Mouse (Mus musculus): ENCODE data around the gene Exoc2. TPM values are rescaled to one million over a fixed set of nuclear protein-coding genes. Genes with fewer than 3 reads are reported as not detected.
A peak's percentile ranks its signal among the peaks of the same experiment; 100 is the strongest.

Gene Exoc2
- total RNA-seq, 2 experiments from 2014 or later, result 40.5 to 40.9 TPM

GRCm38 (mm10) chr13:30974247-30974630 is 346 bp upstream of the Exoc2 start:
- no peak for DNase-seq (ENCODE audit: low spot score in 2 of 2)

DNA sequence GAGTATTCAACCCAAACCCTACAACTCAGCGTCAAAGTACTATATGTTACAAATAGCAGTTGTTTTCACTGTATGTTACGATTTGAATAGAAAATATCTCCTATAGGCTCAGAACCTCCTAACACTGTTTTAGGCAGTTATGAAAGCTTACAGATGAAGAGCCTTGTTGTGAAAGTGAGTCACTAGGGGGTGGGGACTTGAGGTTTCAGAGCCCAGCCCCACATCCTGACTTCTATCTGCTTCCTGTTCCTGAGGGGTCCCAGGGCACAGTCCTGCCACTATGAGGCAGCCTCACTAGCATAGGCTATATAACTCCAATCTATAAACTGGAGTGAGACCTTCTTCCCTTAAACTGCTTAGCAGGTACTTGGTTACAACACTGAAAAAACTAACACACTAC is 1.8 kb downstream of the Exoc2 start:
- DNase-seq (ENCODE audit: low spot score in 2 of 2), result no peak

DNA sequence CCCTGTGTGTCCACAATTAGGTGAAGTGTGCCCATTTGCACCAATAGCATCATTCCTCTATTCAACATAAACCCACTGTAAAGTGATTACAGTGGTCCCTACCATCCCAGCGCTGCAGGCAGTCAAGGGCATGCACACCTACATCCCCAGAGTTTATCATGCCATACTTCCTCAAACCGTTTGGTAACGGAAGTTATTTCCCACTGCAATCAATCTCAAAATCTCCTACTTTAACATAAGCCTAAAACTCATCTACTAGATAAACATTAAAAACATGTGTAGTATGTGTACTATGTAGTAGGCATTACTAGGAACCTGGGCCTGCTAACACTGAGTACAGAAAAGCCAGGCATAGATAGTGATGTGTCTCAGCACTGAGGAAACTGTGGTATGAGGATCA is 2.8 kb downstream of the Exoc2 start:
- DNase-seq (ENCODE audit: low spot score in 2 of 2), result no peak

- no peak for DNase-seq (ENCODE audit: low spot score in 2 of 2)
Measured at GRCm38 (mm10) chr13:30968311-30968710, 5.6 kb downstream of the Exoc2 start.

DNA sequence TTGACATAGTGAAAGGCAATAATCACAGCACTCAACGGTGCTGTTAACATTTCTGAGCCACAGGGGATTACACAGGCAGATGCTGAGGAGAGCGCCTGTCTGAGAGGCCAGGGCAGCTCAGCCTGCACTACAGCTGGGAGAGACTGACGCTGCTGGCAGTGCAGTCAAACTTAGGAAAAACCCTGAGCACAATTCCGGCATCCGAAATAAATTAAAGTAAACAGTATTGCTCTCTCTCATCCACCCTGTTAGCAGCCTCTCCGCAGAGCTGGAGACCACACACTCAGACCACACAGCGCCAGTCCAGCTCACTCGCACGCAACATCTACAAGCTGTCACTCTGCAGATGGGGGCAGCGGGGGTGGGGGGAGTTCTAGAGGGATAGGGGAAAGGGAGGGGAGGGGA is 7.4 kb downstream of the Exoc2 start:
- DNase-seq (ENCODE audit: low spot score in 2 of 2), result no peak

GRCm38 (mm10) chr13:30961932-30962331 is 12.0 kb downstream of the Exoc2 start:
- no peak for DNase-seq (ENCODE audit: low spot score in 2 of 2)

- DNase-seq (ENCODE audit: low spot score in 2 of 2), result no peak
Measured at GRCm38 (mm10) chr13:30960714-30961113, 13.2 kb downstream of the Exoc2 start.

- DNase-seq (ENCODE audit: low spot score in 2 of 2), result no peak
Measured at GRCm38 (mm10) chr13:30953580-30953979, 20.3 kb downstream of the Exoc2 start.

- DNase-seq (ENCODE audit: low spot score in 2 of 2), result no peak
Measured at GRCm38 (mm10) chr13:30952044-30952443, 21.8 kb downstream of the Exoc2 start.

DNA sequence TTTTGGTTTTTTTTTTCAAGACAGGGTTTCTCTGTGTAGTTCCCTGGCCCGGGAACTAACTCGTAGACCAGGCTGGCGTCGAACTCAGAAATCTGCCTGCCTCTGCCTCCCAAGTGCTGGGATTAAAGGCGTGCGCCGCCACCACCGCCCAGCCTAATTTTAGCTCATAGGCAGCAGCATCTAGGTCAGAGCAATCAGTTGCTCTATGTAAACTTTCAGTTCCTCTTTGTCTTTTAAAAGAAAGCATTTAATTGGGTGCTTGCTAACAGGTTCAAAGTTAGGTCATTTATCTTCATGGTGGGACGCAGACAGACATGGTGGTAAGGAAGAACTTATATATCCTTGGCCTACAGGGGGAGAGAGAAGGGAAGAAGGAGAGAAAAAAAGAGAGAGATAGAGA is 24.7 kb downstream of the Exoc2 start:
- DNase-seq (ENCODE audit: low spot score in 2 of 2), result no peak

DNA sequence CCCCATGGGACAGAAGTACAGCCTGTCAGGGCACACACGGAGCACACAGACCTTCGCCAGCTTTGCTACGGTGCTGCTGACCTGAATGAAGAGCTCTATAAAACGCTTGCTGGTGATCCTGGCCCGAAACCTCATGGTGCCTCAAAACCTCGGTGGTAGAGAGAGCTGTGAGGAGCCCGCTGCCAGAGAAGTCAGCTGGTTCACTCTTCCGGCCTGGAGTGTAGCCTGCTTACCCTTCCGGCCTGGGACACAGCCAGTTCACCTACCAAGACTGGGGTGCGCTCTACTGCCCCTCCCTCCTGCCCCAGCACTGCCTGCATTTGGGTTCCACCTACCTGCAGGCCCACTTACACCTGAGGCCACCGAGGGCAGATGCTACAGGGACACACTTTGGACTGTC is 26.4 kb downstream of the Exoc2 start, which contains the start of gene Hus1b:
Hus1b (minus strand) TSS at position 220 of the 400 bp plus-strand sequence.
- DNase-seq (ENCODE audit: low spot score in 2 of 2), result no peak

- DNase-seq (ENCODE audit: low spot score in 2 of 2), result no peak
Measured at GRCm38 (mm10) chr13:30947129-30947528, 26.8 kb downstream of the Exoc2 start.

DNA sequence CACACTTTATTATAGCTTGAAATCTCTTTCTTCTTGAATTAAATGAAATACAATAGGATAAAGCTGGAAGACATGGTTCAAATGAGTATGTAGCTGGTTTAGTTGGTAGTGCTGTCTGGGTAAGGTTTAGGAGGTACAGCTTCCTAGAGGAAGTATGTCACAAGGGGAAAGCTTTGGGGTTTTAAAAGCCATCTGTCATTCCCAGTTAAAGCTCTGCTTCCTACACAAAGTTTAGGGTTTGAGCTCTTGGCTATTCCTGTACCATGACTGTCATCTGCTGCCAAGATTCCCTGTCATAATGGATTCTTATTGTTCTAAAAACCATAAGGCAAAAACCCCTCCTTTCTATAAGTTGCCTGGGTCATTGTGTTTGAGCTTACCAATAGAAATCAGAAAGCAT is 28.1 kb downstream of the Exoc2 start:
- no peak for DNase-seq (ENCODE audit: low spot score in 2 of 2)

GRCm38 (mm10) chr13:30932972-30933371 is 40.9 kb downstream of the Exoc2 start:
- DNase-seq (ENCODE audit: low spot score in 2 of 2), result no peak

DNA sequence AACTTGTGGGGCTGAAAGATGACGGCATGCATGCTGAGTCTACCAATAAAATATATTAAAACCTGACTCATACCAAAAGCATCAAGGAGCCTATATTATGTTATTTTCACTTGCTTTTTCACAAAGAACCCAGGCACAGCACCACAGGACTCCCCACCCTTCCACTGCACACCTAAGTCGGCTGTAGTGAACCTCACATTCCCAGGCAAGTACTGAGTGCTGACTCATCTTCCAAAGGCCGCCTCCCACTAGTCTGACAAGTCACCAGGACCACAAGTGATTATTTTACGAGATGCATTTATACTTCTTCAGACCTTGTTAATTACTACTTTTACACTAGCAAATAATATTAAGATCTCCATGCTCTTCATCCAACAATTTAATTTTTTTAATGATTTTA is 42.3 kb downstream of the Exoc2 start:
- no peak for DNase-seq (ENCODE audit: low spot score in 2 of 2)

DNA sequence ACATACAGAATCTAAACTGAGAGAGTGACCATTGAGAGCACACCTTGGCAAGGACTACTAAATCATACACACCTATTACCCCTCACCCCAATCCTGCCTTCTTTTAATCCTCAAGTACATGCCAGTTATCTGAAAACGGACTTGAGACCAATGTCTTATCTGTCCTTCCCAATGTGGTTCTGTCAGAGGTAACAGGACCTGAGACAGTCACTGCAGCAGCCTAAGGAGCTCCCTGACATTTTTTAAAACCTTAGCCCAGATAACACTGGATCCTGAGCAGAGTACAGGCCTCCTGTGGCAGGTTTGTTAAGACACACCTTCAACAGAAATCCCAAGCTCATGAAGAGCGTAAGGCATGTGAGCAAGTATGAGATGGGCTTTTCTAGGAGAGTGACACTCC is 44.8 kb downstream of the Exoc2 start:
- no peak for DNase-seq (ENCODE audit: low spot score in 2 of 2)

DNA sequence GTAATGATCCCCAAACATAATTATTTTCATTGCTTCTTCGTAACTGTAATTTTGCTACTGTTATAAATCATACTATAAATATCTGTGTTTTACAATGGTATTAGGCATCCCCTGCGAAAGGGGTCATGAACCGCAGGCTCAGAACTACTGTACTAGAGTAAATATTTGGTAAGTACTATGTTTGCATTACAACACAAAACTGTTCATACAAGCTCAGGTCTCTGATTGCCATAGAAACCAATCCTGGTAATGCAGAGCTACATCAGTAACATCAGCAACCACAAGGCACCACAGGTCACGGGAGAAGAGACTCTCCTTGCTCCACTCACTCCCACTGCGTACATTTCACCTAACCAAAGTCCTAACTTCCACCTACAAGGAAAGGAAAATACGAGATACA is 49.6 kb downstream of the Exoc2 start:
- DNase-seq (ENCODE audit: low spot score in 2 of 2), result no peak

GRCm38 (mm10) chr13:30921914-30922313 is 52.0 kb downstream of the Exoc2 start:
- no peak for DNase-seq (ENCODE audit: low spot score in 2 of 2)

DNA sequence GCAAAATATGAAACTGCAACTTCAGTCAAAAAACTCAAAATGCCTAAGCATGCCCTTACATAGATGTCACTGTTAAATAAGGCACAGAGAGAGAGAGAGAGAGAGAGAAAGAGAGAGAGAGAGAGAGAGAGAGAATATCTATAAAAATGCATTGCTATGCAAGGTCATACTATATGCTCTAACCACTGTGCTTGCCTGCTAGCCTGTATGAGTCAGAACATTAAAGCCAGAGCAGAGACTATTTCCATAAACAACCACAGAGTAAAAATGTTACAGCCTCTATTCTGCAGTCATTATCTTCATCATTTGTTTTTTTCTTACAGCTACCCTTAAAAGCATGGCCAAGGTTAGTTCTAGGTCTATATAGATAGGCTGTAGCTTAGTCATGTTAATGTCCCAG is 60.1 kb downstream of the Exoc2 start:
- DNase-seq (ENCODE audit: low spot score in 2 of 2), result no peak

DNA sequence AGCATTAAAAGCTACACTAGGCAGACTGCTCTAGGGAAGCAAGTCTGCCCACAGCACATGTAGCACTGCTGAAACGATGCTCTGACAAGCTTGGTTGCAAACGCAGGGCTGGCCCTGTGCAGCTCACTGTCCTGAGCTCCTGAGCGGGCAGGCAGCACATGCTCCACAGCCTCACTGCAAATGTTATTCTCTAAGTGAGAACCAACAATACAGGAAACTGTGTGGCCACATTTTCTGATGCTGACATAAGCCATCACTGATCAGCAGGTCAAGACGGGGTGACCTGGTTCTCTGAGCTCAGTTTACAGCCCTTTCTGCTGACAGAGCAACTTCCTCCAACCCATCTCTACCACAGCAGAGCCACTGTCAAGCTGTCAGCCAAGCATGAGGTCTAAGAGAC is 60.9 kb downstream of the Exoc2 start:
- peak in 1 of 2 experiments; percentile 12 for DNase-seq (ENCODE audit: low spot score in 2 of 2)

- no peak for DNase-seq (ENCODE audit: low spot score in 2 of 2)
Measured at GRCm38 (mm10) chr13:30911931-30912625, 61.8 kb downstream of the Exoc2 start.

GRCm38 (mm10) chr13:30910889-30911288 is 63.0 kb downstream of the Exoc2 start:
- no peak for DNase-seq (ENCODE audit: low spot score in 2 of 2)

- no peak for DNase-seq (ENCODE audit: low spot score in 2 of 2)
Measured at GRCm38 (mm10) chr13:30902286-30902685, 71.6 kb downstream of the Exoc2 start.

All from layer of hippocampus, postnatal 14 days (tissue).